Mouse (Mus musculus) kidney, postnatal 25 days (tissue): Measurements from ENCODE around the gene Alcam.

ENCODE experiments used
- DNase-seq, 2 experiments: peaks; one replicate each; pipeline ENCODE4 v3.0.0; 2021; ENCODE audit warnings: mixed read lengths in 2 of 2

Alcam gene

DNA sequence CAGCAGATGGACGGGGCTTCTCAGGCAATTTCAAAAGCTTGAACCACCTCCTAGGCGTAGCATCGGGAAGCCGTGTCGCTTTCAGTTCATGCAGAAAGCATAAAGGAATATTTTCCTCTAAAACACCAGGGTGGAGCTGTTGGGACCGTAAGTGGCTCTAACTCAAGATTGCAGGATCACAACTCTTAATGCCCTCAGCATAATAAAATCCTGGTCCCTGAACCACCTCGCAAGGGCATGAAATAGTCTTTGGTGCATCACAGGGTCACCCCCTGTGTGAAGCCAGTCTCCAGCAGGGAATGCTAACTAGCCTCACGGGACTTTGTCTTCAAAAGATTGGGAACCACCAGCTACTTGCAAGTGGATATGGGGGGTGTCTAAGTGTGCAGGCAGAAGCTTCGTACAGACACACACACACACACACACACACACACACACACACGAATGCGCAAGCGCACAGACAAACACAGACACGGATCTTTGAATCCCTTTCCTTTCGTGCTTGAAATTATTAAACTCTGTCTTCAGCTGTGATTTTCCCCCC, at the start of gene Alcam:
Gene Alcam, minus strand, starts transcription at position 104 of the 544 bp plus-strand sequence.
- DNase-seq = peak; percentile 39 to 44

DNA sequence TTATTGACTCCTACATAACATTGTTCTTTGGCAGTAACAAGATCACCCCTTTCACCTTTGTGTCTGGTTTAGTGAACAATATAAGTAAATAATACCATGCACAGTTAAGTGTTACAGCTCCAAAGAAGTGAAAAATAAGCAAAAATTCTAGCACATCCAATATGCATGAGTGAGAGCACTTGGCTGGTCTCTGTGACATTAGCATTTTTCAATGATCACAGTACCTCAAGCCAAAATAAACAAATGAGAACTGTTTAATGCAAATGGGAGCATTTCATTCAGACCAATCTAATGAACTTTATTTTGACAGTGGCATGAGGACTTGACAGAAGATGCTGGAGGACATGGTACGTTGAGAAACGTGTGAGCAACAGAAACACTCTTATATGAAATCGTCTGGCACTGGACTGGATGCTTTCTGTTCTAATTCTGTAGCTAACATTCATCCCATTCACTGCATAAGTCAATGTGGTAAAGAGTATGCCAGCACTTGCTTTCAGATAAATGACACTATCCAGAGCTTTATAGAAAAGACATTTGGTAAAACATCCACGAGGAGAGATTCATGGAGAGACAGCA, 45.0 kb upstream of the Alcam start:
- DNase-seq = no peak

DNA sequence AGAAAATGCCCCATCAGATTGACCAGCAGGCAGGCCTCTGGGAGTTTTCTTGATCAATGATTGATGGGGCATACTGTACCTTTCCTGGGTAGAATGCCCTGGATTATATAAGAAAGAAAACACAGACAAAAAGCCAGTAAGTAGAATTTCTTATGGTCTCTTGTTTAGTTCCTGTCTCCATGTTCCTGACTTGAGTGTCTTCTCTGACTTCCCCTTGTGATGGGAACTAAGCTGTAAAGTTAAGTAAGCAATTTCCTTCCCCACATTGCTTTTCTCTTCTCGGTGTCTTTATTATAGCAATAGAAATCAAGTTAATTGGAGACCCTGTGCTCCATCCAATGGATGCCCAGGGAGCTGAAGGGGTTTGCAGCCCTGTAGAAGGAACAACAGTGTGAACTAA, 36.7 kb upstream of the Alcam start:
- no peak for DNase-seq

DNA sequence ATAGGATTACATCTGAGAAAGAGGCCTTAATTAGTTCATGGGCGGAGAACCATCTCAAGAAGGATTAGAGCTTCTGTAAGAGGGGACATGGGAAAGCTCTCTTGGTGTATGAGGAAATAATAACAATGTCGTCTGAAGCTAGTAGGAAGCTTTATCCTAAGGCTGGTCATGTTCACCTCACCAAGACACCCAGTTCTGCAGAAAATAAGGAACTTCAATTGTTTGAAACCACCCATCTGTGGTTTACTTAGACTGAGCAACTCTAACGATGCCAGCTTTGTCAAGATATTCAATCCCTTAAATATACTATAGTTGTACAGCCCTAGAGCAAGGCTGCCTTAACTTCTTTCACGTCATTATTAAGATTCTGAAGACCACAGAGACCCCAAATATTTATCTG, 20.4 kb upstream of the Alcam start:
- no peak for DNase-seq

DNA sequence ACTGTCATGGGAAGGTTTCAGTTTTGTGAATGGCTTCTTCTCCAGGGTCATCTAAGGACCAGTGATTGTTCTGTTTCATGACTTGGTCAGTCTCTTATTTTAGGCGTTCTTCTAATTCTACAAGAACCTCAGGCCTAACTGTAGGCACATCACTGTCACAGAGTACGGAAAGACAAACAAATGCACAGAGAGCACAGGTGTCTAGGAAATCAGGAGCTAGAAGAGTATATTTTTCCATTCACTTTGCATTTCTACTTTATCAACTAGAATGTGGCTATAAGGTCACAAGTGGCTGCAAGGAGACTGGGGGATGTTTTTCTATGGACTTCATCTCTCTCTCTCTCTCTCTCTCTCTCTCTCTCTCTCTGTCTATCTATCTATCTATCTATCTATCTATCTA, 19.2 kb upstream of the Alcam start:
- DNase-seq = no peak

DNA sequence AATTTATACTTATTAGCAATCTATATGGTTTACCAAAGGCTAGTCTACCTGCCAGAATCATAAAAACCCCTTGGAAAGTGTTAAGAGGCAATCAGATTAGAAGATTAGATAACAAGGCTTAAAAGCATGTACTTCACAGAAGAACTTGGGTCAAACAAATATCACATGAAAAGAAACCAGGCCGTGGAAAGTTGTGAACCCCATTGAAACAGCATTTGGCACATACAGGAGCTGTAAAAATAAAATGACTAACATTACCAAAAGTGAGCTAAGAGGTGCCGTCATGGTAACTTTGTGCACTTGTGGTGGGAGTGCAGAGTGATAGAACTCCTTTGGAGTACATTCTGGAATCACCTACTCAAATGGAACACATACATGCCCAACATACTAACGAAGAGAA, 18.8 kb upstream of the Alcam start:
- DNase-seq = no peak

DNA sequence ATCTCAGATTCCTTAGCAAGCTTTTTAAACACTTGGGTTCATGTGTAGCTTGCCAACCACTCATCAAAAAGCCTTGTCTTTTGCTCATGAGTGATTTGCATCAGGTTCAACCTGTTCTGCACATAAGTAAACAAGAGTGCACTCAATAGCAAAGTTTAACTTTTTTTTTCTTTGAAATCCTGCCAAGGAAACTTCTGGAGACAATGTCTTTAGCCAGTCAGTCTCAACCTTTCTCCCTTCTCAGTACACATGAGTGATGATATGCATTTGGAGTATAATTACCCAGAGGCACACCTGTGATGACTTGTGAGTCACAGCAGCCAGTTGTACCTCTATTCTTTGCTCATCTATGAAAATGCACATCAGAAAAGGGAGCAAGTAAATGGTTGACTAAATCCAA, 18.2 kb upstream of the Alcam start:
- DNase-seq = no peak

DNA sequence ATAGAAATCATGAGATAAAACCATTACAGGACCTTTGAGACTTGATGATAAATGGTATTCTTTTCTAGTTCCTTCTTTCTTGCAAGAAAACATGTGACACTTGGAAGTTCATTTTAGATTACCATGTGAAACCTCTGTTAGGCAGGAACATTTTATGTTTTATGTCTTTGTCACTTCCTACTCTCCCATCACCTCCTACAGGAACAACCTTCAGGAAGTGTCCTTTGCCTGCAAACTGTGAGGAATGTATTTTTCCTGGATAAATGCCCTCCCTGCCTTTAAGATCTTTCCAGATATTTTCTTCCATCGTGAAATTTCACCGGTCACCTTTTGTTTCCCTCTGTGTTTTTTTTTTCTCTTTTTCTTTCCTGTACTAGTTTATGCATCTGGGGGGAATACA, 17.0 kb upstream of the Alcam start:
- DNase-seq = no peak

DNA sequence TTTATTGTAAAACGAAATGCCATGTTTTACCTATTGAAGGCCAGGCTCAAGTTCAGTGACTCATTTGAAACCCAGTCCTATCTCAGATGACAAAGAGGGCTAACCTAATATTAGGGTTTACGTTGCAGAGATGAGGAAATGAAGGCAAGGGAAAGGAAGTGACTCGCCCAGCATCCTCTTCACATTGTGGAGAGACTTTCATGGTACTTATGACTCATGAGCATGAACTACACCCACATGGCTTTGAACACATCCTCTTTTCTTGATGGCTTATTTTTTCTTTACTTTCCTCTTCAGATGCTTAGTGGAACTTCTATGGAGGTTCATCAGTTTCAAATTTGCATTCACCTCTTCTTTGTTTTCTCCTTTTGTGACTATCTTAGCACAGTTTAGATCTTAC, 16.4 kb upstream of the Alcam start:
- DNase-seq = no peak

DNA sequence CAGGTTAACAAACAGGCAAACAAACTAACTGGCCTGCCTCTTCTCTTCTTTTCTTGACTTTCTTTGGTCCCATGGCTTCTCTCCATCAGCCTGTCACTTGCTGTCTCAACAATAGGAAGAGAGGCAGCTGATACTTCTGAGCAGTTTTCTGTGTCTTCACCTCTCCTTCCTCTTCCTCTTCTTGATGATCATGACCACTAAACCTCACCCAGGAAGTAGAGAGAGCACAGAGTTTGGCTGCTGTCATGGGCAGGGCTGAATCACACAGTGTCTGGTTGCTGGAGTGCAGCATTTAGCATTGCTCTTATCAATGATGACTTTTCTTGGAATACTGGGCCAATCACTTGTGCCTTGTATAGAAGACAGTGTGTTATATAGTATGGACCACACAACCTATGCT, 14.6 kb upstream of the Alcam start:
- DNase-seq = no peak

DNA sequence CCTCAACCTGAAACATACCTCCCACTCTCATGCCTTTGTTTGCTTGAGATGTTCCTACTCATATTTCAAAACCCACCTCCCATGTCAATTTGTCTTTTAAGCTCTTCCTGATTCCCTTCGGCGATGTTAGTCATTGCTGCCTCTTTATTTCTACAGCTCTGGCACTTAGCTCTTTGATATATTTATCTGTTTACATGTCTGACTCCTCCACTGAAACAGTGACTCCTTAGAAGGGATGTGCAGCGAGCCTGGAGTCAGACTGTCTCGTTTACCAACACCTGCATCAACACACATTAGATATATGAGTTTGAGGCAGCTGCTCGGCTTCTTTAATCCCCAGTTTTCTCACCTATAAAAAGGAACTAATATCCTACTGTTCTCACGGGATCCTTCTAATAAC, 12.9 kb upstream of the Alcam start:
- DNase-seq = no peak

DNA sequence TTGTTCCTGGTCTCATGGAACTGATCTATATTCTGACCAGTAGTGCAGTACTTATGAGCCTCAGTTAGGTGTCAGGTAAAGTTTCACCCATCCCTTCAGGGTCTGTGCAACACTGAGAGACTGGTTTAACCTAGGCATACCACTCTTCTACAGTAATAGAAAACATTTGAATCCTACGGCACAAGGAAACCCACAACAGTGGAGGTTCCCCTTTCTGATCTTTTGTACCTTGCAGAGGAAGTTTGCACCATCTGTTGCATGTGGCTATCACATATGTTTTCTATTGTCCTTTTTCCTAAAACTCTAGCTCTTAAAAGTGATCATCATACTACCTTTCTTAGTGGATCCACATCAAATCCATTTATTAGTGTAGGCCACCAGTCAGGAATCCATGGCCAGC, 10.7 kb upstream of the Alcam start:
- DNase-seq = no peak

DNA sequence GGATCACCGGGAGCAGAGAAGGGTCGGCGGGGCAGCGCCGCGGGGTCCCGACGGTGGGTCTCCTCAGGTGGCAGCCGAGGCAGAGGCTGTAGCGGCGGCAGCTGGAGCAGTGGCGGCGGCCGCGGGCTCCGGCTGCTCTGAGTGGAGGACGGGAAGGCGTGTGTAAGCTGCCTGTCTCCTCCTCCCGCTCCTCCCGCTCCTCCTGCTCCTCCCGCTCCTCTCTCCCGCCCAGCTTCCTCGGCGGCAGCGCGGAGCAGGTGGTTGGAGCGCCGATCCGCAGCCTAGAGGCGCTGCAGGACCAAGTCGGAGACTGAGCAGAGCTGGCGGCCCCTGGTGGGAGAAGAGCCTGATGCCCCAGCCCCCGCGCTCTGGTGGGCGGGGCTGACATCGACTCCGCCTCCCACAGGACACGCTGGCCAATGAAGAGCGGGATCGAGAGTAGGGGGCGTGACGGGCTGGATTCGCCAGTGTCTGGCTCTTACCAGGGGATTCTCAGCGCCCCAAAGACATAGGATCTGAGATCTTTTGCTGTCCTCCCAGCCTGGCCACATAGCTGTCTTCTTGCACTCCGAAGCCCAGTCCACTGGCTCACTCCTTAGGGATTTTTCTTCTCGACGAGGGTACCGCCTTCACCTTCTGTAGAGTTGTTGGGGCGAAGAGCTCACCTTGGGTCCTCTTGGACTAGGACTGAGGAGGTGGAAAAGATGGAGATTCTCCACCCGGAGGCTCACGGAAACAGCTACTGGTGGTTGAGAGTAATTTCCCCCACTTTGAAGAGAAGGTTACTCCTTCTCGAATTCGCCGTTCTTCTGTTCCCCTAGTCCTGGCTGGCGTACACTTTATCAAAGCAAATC, 785 bp downstream of the Alcam start:
- peak; percentile 95 to 98 for DNase-seq

DNA sequence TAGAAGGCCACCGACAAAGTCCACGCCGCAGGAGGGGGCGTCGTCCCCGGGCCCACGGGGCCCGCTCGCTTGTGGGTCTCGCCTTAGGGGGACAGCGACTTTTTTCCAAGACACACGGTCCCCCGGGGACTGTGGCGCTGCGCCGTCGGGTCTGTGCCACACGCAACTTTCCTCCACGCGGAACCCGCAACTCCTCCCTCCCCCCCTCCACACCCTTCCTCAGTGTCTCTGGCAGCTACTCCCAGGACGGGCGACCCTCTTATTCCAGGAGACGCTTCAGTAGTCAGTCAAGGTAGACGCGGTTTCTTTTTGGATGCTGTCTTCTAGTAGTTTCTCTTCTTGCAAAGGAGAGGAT, 1.4 kb downstream of the Alcam start:
- peak in 1 of 2 experiments; percentile 43 for DNase-seq

DNA sequence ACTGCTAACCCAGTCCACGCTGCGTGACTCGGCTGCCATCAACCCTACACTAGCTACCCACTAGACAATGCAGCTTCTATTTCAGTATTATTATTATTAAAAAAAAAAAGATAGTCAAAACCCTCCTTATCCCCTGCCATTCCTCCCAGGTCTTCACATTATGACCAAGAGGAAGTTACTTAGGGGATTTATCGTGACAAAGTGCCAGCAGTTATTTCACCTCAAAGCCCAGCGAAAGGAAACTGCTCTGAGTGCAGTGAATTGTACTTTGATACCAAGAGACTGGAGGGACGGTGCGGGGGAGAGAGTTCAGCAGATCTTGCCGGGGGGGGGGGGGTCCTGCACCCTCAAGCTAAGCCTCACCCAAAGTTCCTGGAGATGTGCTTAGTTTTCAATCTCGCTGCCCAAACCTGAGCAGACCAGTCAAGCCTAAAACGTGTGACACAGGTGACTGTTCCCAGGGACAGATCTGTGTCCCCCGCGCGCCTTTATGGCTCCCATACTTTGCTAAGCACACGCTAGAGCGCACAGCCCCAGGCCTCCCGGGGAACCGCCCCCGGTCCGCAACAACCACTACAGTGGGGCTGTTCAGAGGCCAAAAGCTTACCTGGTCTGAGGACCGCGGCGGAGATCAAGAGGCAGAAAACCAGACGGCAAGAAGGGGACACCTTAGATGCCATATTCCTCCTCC, 1.9 kb downstream of the Alcam start:
- peak; percentile 23 to 30 for DNase-seq

DNA sequence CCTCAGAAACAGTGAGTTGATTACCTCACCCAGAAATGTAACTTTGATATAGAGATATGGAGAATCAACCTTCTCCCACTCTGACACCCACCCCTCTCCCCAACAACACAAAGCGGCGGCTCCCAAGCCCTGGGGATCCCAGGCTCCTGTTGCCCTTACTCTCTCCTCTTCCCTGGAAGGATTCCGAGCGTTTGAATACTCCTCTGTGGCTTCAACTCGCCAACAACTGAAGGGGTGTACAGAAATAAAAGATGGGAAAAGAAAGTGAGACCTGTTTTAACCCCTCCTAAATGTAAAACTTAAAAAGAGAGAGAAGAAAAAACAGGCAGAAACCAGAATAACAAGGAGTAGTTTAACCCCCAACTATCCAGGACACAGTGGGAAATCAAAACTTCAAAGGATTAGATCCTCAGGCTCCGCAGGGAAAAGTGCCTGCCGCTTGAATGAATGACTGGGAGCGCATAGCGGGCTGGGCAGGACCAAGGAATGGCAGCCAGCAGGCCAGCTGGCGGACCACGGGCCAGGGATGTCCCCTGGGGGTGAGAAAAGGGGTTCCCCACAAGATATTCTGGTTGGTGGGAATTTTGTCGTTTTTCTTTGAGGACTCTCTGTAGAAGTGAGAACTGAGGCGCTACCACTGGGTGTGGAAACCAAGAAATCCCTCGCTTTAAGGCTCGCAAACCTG, 2.6 kb downstream of the Alcam start:
- DNase-seq = peak; percentile 6 to 37

DNA sequence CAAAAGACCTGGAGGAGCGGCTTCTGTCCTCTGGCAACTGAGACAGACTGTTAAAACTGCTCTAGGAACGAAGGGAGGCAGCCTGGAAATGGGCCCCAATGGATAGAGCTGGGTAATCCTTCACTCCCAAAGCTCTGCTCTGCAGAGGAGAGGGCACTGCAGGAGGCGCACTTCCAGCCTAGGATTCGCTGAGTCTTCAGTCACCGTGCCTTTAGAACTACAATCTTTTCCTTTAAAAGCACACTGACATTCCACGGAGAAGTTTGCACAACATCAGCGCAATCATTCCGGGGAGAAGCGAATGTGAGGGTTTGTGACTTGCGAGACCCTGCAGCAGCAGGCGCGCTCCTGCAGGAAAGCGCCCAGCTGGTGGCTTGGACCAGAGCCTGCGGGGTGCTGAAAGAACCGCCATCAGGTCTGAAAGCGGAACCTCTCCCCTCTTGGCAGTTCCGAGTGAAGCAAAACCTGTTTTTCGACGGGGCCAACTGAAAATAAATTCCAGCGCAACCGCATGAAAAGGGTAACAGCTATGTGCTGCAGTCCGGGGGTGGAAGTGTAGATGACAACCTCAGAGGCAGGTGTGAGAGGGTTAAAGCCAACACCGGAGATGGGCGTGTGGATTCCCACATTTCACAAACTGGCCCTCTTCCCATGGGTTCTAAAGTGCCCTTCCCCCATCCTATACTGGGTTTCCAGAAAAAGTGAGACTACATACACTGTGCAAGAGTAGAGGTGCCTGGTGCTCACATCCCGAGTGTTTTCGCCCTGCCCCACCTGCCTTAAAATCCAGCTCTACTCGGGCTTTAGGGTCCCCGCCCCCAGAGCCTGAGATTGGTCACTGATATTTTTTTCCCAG, 3.4 kb downstream of the Alcam start:
- peak; percentile 48 to 49 for DNase-seq

DNA sequence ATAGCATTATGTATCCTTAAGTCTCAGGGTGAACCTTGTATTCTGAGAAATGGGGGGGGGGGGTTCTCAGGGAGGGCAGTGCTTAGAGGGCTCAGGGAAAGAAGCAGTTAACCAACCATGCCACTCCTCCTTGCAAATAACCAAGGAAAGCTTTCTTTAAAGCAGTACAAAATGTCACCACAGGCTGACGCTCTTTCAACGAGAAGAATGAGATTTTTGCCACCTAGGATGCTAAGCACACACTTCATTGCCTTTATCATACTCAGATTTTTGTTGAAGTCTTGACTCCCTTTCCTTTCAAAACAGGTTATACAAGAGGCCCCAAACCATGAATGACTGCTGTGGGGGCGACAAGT, 4.0 kb downstream of the Alcam start:
- no peak for DNase-seq

DNA sequence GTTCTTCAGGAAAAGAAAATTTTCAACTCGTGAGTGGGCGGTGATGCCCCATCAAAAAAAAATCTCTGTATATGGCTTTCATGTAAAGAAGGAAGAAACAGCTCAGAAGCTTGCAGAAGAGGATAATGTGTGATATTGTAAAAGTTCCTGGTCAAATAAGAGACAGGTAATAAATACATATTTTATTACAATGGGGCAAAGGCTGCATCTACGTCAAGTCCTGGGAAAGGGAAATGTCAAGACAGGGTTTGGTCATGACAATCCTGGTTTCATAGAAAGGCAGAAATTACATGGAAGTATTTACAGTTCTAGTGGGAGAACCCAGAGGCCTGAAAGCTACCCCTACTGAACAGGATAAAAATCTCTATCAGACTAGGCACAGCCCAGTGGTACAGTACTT, 7.9 kb downstream of the Alcam start:
- DNase-seq = no peak

DNA sequence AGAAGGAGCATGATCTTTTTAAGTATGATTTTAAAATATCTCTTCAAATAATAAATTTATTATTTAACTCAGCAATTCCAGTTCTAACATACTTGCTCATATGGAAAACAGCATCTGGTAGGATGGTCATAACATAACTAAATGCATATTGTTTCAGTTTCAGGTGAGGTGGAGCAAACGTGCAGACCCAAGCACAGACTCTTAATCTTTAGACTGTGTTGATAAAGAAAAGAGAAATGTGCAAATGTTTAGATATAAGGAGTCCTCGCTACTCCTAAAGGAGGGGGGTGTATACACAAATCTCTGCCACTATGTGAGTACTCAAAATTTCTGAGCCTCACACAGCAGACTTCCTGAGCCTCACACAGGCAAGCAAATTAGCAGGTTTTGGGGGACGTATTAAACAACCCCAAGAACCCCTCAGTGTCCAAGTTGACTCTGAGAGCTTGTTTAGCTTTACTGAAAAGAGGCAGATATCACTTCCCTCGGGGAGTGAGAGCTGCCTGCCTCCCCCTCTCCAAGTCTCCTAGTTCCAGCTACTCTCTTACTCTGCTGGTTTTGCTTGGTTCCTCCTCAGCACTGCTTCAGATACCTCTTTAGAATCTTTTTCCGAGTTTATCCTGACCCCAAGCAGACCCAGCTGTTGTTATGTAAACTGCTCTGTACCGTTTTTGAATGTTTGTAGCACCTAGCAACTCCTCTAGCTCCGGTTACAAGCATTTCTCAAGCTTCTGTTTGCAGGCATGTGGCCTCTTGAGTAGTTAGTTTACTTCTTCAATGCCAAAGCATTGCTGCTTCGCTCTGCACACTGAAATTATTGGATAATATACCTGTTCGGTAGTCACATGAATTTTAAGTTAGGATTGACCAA, 10.0 kb downstream of the Alcam start:
- no peak for DNase-seq

DNA sequence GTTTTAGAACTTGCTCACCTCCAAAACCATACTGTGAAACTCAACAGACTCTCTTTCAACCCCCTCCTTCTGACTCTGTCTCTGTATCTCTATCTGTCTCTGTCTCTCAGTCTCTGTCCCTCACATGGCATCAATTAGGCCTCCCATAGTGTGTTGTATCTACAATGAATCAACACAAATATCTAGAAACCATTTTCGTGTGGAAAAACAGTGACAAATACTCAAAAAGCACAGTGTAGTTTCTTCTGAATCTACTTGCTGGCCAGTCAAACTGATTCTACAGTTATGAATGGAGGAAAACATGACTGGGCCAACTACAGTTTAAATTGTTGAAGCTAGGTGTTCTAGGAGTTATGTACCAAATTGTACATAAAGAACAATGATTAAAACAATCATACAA, 10.8 kb downstream of the Alcam start:
- DNase-seq = no peak
